Mouse (Mus musculus) hindbrain, embryonic 10.5 days (tissue): Measurements from ENCODE around the gene Stx11. TPM values are rescaled to one million over a fixed set of nuclear protein-coding genes. Genes with fewer than 3 reads are reported as not detected.

Source experiments
- DNase-seq: peaks from one replicate; pipeline ENCODE4 v3.0.0-alpha.2; 2017; ENCODE audit warnings: low spot score
- H3K27ac ChIP-seq: fragments of 300-500 bp; sonication (generic); 2 replicates; pipeline ENCODE4 v1.5.1; 2016; ENCODE audit warnings: mild to moderate bottlenecking, moderate library complexity
- H3K27me3 ChIP-seq: fragments of 300-500 bp; sonication (generic); 2 replicates; pipeline ENCODE4 v1.6.1; 2016; ENCODE audit warnings: mild to moderate bottlenecking; ENCODE audit not compliant: poor library complexity, insufficient read depth, severe bottlenecking
- H3K36me3 ChIP-seq: fragments of 300-500 bp; sonication (generic); 2 replicates; pipeline ENCODE4 v1.6.1; 2016; ENCODE audit warnings: mild to moderate bottlenecking, moderate library complexity
- H3K4me1 ChIP-seq: fragments of 300-500 bp; sonication (generic); replicated peaks from 2 replicates; pipeline ENCODE4 v1.6.1; 2016; ENCODE audit warnings: mild to moderate bottlenecking
- H3K4me3 ChIP-seq: fragments of 300-500 bp; sonication (generic); 2 replicates; pipeline ENCODE4 v1.5.1; 2016; ENCODE audit warnings: mild to moderate bottlenecking, moderate library complexity
- H3K9me3 ChIP-seq: fragments of 300-500 bp; sonication (generic); 2 replicates; pipeline ENCODE4 v1.6.1; 2016; ENCODE audit warnings: mild to moderate bottlenecking, moderate library complexity
- WGBS: fragments of 180-500 bp; shearing (Covaris S2); methylation state at CpG from one replicate; pipeline ENCODE4 v1.1.7; 2016; 5-methylcytosine and 5-hydroxymethylcytosine counted together
- polyA plus RNA-seq: library from polyadenylated mRNA; unstranded; fragments of >200 nt; fragmentation: Nextera tagmentation; extraction: Ambion mirVana; gene quantifications from 2 replicates; pipeline ENCODE4 v1.2.1, GENCODE M21; 2016

The Stx11 gene
- polyA plus RNA-seq, result 1.6 and 2.3 TPM in 2 replicates

- H3K36me3 ChIP-seq, result no peaks in the 10 kb centered on the region
- peak within 1 kb of the TSS; percentile 81 for H3K4me3 ChIP-seq
- H3K4me1 ChIP-seq, result peaks cover 10% of the 10 kb centered on the region
- DNase-seq, result peak; percentile 78
- 3% methylated on average over 56 of the region's 56 CpGs for WGBS
- H3K27me3 ChIP-seq, result peaks cover 35% of the 10 kb centered on the region
- no peaks in the 10 kb centered on the region for H3K9me3 ChIP-seq
- peak within 1 kb of the TSS; percentile 88 for H3K27ac ChIP-seq
These were observed at the start of gene Stx11 for GRCm38 (mm10) chr10:12964151-12965075. TSS of gene Stx11 (minus strand) at chr10:12964298.

GRCm38 (mm10) chr10:13008737-13009121 is 44.6 kb upstream of the Stx11 start:
- peak overlapping the region; percentile 98 for H3K4me3 ChIP-seq

GRCm38 (mm10) chr10:13007876-13008736 is 44.0 kb upstream of the Stx11 start:
- H3K27ac ChIP-seq, result peak overlapping the region; percentile 90
- H3K9me3 ChIP-seq, result no peaks in the 10 kb centered on the region

More at GRCm38 (mm10) chr10:13008737-13009121, 44.6 kb upstream of the Stx11 start:
- H3K4me1 ChIP-seq, result peaks cover 15% of the 10 kb centered on the region
- H3K36me3 ChIP-seq, result peaks cover 14% of the 10 kb centered on the region; the same call in 1 of the 2 replicates
- DNase-seq, result no peak
- H3K9me3 ChIP-seq, result no peaks in the 10 kb centered on the region
- H3K27me3 ChIP-seq, result no peaks in the 10 kb centered on the region
- 2% methylated on average over 29 of the region's 29 CpGs for WGBS
- peak overlapping the region; percentile 90 for H3K27ac ChIP-seq

GRCm38 (mm10) chr10:13005043-13005442 is 40.9 kb upstream of the Stx11 start, which contains the start of gene Sf3b5:
TSS of gene Sf3b5 (plus strand) at chr10:13005343.
- no peak within 1 kb of the TSS for H3K27ac ChIP-seq
- peaks cover 13% of the 10 kb centered on the region for H3K4me1 ChIP-seq
- 92% methylated on average over 3 of the region's 3 CpGs for WGBS

More at GRCm38 (mm10) chr10:13007876-13008736, 44.0 kb upstream of the Stx11 start:
- WGBS, result 4% methylated on average over 52 of the region's 52 CpGs
- peak; percentile 94 for DNase-seq
- Histone ChIP-seq H3K4me1 (peaks cover 15% of the 10 kb centered on the region), H3K27me3 (no peaks in the 10 kb centered on the region), H3K36me3 (peaks cover 14% of the 10 kb centered on the region; the same call in 1 of the 2 replicates), H3K4me3 (peak overlapping the region; percentile 98)

GRCm38 (mm10) chr10:12996736-12997477 is 32.8 kb upstream of the Stx11 start:
- Histone ChIP-seq H3K4me1 (no peaks in the 10 kb centered on the region), H3K27me3 (no peaks in the 10 kb centered on the region), H3K4me3 (no peak overlapping the region), H3K27ac (no peak overlapping the region), H3K36me3 (no peaks in the 10 kb centered on the region), H3K9me3 (no peaks in the 10 kb centered on the region)
- peak; percentile 74 for DNase-seq
- WGBS, result 50% methylated on average over 17 of the region's 17 CpGs

More at GRCm38 (mm10) chr10:13005043-13005442, 40.9 kb upstream of the Stx11 start, which contains the start of gene Sf3b5:
- Histone ChIP-seq H3K9me3 (no peaks in the 10 kb centered on the region), H3K4me3 (no peak within 1 kb of the TSS), H3K27me3 (no peaks in the 10 kb centered on the region), H3K36me3 (peaks cover 4% of the 10 kb centered on the region; the same call in 1 of the 2 replicates)
- DNase-seq, result no peak

- DNase-seq, result no peak
- no peaks in the 10 kb centered on the region for H3K36me3 ChIP-seq
- no peaks in the 10 kb centered on the region for H3K4me1 ChIP-seq
- WGBS, result 92% methylated on average over 25 of the region's 25 CpGs
- H3K9me3 ChIP-seq, result no peaks in the 10 kb centered on the region
- no peak overlapping the region for H3K27ac ChIP-seq
- H3K4me3 ChIP-seq, result no peak overlapping the region
- no peaks in the 10 kb centered on the region for H3K27me3 ChIP-seq
These were observed 29.4 kb upstream of the Stx11 start for GRCm38 (mm10) chr10:12993411-12994039.

- Histone ChIP-seq H3K36me3 (no peaks in the 10 kb centered on the region), H3K4me1 (no peaks in the 10 kb centered on the region), H3K9me3 (no peaks in the 10 kb centered on the region), H3K27me3 (no peaks in the 10 kb centered on the region), H3K4me3 (no peak overlapping the region), H3K27ac (no peak overlapping the region)
- no peak for DNase-seq
- 86% methylated on average over 5 of the region's 5 CpGs for WGBS
These were observed 27.9 kb upstream of the Stx11 start for GRCm38 (mm10) chr10:12991953-12992352.

- 67% methylated on average over 4 of the region's 4 CpGs for WGBS
- DNase-seq, result no peak
- no peaks in the 10 kb centered on the region for H3K36me3 ChIP-seq
- H3K9me3 ChIP-seq, result no peaks in the 10 kb centered on the region
- no peak overlapping the region for H3K4me3 ChIP-seq
- H3K27ac ChIP-seq, result no peak overlapping the region
- no peaks in the 10 kb centered on the region for H3K4me1 ChIP-seq
- H3K27me3 ChIP-seq, result no peaks in the 10 kb centered on the region
These were observed 22.8 kb upstream of the Stx11 start for GRCm38 (mm10) chr10:12986943-12987342.

- no peaks in the 10 kb centered on the region for H3K36me3 ChIP-seq
- no peak overlapping the region for H3K27ac ChIP-seq
- no peaks in the 10 kb centered on the region for H3K4me1 ChIP-seq
- H3K4me3 ChIP-seq, result no peak overlapping the region
- H3K9me3 ChIP-seq, result no peaks in the 10 kb centered on the region
- WGBS, result 77% methylated on average over 5 of the region's 5 CpGs
- H3K27me3 ChIP-seq, result no peaks in the 10 kb centered on the region
- no peak for DNase-seq
These were observed 22.4 kb upstream of the Stx11 start for GRCm38 (mm10) chr10:12986485-12986884.

- DNase-seq, result no peak
- Histone ChIP-seq H3K9me3 (no peaks in the 10 kb centered on the region), H3K4me3 (no peak overlapping the region), H3K27ac (no peak overlapping the region), H3K36me3 (no peaks in the 10 kb centered on the region), H3K27me3 (no peaks in the 10 kb centered on the region), H3K4me1 (no peaks in the 10 kb centered on the region)
- WGBS, result 82% methylated on average over 3 of the region's 3 CpGs
These were observed 20.9 kb upstream of the Stx11 start for GRCm38 (mm10) chr10:12985028-12985427.

GRCm38 (mm10) chr10:12983516-12983915 is 19.4 kb upstream of the Stx11 start:
- no peaks in the 10 kb centered on the region for H3K4me1 ChIP-seq
- no peaks in the 10 kb centered on the region for H3K27me3 ChIP-seq
- no peaks in the 10 kb centered on the region for H3K9me3 ChIP-seq
- no peak overlapping the region for H3K4me3 ChIP-seq
- DNase-seq, result no peak
- H3K27ac ChIP-seq, result no peak overlapping the region
- no peaks in the 10 kb centered on the region for H3K36me3 ChIP-seq
- 84% methylated on average over 3 of the region's 3 CpGs for WGBS

- no peaks in the 10 kb centered on the region for H3K36me3 ChIP-seq
- H3K27me3 ChIP-seq, result no peaks in the 10 kb centered on the region
- no peak overlapping the region for H3K27ac ChIP-seq
- 78% methylated on average over 7 of the region's 7 CpGs for WGBS
- no peaks in the 10 kb centered on the region; the same call in 1 of the 2 replicates for H3K4me1 ChIP-seq
- no peak for DNase-seq
- no peaks in the 10 kb centered on the region for H3K9me3 ChIP-seq
- no peak overlapping the region for H3K4me3 ChIP-seq
These were observed 17.0 kb upstream of the Stx11 start for GRCm38 (mm10) chr10:12981071-12981470.
